Mouse (Mus musculus): ENCODE results near the gene Il15ra. TPM values are rescaled to one million over a fixed set of nuclear protein-coding genes. Genes with fewer than 3 reads are reported as not detected.
"Not testable (repeated sequence)": the region's sequence is repeated elsewhere in the genome, so short reads cannot be mapped to it uniquely, and the experiment has no call there.

Gene Il15ra
- polyA plus RNA-seq, 1 experiment from 2014 or later = 0.64 TPM

DNA sequence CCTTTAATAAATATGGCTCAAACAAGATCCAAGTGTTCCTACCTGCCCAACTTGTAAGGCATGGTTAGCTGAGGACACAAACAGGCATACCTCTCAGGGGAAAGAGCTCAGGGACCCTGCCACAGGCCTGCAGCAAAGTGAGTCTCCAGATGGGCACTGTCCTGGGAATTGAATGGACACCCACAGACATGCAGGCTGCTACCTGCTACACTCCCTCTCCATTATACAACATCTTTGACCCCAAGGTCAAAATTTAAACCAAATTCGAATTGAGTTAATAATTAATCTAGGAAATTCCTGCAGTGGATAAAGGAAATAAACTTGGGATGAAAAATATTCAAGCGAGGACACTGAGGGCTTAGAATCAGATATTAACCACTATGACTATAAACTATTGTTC lies 9.2 kb upstream of the Il15ra start:
- Histone ChIP-seq H3K27me3 (ENCODE audit: control insufficient read depth, insufficient read depth, low read length) (no peaks in the 10 kb centered on the region), H3K4me1 (ENCODE audit: control insufficient read depth, insufficient read depth, low read length) (no peaks in the 10 kb centered on the region), H3K36me3 (ENCODE audit: control insufficient read depth, insufficient read depth, low read length) (no peaks in the 10 kb centered on the region), H3K4me2 (ENCODE audit: low read length) (no peak overlapping the region), H3K27ac (replicated peaks; ENCODE audit: low read depth, low read length) (no peak overlapping the region), H3K4me3 (replicated peaks; ENCODE audit: low read depth, low read length) (no peak overlapping the region), H3K9me3 (ENCODE audit: control insufficient read depth, low read length) (no peaks in the 10 kb centered on the region), H3K9ac (replicated peaks; ENCODE audit: low read length) (no peak overlapping the region)
- DNase-seq (no peak), ATAC-seq (ENCODE audit: low FRiP score, low TSS enrichment) (no peak)
- 70% methylated on average over 2 of the region's 2 CpGs for WGBS

DNA sequence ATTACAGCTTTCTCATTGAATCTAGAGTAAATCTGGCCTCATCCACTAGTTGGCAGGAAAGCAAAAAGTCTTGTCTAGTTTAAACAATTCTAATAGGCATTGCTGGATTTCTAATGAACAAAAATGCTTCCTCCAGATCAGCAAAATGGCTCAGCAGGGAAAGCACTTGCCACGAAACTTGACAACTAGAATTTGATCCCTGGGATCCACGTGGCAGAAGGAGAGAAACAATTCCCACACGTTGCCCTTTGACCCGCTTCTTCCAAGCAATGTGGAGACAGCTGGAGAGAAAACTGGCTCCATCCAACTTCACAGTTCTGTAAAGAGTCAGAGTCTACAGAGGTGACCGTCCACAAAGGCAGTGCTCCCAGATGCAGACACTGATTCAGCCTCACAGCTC lies 6.1 kb upstream of the Il15ra start:
- DNase-seq = no peak
- no peak overlapping the region for H3K27ac ChIP-seq (replicated peaks; ENCODE audit: low read depth, low read length)
- H3K36me3 ChIP-seq (ENCODE audit: control insufficient read depth, insufficient read depth, low read length) = no peaks in the 10 kb centered on the region
- no peaks in the 10 kb centered on the region for H3K4me1 ChIP-seq (ENCODE audit: control insufficient read depth, insufficient read depth, low read length)
- no peaks in the 10 kb centered on the region for H3K9me3 ChIP-seq (ENCODE audit: control insufficient read depth, low read length)
- 65% methylated on average over 5 of the region's 5 CpGs for WGBS
- H3K4me3 ChIP-seq (replicated peaks; ENCODE audit: low read depth, low read length) = no peak overlapping the region
- no peaks in the 10 kb centered on the region for H3K27me3 ChIP-seq (ENCODE audit: control insufficient read depth, insufficient read depth, low read length)
- no peak for ATAC-seq (ENCODE audit: low FRiP score, low TSS enrichment)
- no peak overlapping the region for H3K9ac ChIP-seq (replicated peaks; ENCODE audit: low read length)
- no peak overlapping the region for H3K4me2 ChIP-seq (ENCODE audit: low read length)

DNA sequence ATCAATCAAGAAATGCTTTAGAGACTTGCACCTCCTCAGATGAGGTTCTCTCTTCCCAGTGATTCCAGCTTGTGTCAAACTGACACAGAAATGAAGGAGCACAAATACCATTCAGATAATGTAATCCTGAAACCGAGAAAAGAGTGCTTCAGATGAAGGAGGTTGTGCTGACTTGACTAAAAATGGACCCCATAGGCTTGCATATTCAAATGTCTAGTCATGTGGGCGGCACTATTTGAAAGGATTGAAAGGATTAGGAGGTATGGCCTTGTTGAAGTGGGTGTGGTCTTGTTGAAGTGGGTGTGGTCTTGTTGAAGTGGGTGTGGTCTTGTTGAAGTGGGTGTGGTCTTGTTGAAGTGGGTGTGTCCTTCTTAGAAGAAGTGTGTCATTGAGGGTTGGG lies 5.2 kb upstream of the Il15ra start:
- H3K27ac ChIP-seq (replicated peaks; ENCODE audit: low read depth, low read length) = no peak overlapping the region
- H3K27me3 ChIP-seq (ENCODE audit: control insufficient read depth, insufficient read depth, low read length) = no peaks in the 10 kb centered on the region; the same call in 1 of the 2 replicates
- no peaks in the 10 kb centered on the region for H3K36me3 ChIP-seq (ENCODE audit: control insufficient read depth, insufficient read depth, low read length)
- H3K4me3 ChIP-seq (replicated peaks; ENCODE audit: low read depth, low read length) = no peak overlapping the region
- H3K4me2 ChIP-seq (ENCODE audit: low read length) = no peak overlapping the region
- DNase-seq = no peak
- H3K9me3 ChIP-seq (ENCODE audit: control insufficient read depth, low read length) = no peaks in the 10 kb centered on the region
- peak; percentile 20; the same call in 1 of the 2 replicates for ATAC-seq (ENCODE audit: low FRiP score, low TSS enrichment)
- H3K4me1 ChIP-seq (ENCODE audit: control insufficient read depth, insufficient read depth, low read length) = no peaks in the 10 kb centered on the region
- WGBS = 88% methylated on average over 2 of the region's 2 CpGs
- no peak overlapping the region for H3K9ac ChIP-seq (replicated peaks; ENCODE audit: low read length)

DNA sequence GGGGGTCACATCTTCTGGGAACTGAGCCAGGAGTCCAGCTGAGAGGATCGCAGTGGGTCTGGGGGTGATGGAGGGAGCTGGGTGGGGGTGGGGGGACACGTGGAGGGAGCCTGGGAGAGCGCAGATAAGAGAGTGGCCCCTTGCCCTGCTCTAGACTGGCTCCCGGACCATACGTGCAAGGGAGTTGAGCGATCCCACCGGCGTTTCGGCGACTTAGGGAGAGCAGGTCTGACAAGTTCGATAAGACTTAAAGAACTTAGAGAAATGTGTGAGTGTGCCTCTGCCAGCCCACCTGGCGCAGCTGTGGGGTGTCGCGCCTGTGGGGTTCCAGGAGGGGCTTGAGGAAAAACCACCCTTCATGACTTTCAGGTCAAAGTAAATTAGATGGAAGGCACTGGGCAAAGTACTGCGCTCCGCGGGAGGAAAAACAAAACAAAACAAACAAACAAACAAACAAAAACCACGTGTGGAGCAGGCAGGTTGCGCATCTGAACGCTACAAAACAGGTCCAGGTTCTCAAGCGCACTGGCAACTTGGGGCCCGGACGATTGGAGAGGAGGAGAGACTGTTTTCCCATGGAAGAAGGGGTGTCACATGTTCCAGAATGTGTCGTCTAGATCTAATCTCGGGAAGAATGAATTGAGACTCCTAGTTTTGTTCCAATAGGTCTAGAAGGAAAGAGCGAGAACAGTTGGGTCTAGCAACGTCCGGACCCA lies 1.1 kb downstream of the Il15ra start:
- peaks cover 16% of the 10 kb centered on the region for H3K27me3 ChIP-seq (ENCODE audit: control insufficient read depth, insufficient read depth, low read length)
- no peaks in the 10 kb centered on the region for H3K9me3 ChIP-seq (ENCODE audit: control insufficient read depth, low read length)
- WGBS = 4% methylated on average over 28 of the region's 28 CpGs
- no peaks in the 10 kb centered on the region for H3K36me3 ChIP-seq (ENCODE audit: control insufficient read depth, insufficient read depth, low read length)
- H3K9ac ChIP-seq (replicated peaks; ENCODE audit: low read length) = peak overlapping the region; percentile 57
- ATAC-seq (ENCODE audit: low FRiP score, low TSS enrichment) = 0 out of 2 replicates have a peak, but pooled peaks have one; percentile 21
- peak overlapping the region; percentile 100 for H3K4me2 ChIP-seq (ENCODE audit: low read length)
- DNase-seq = peak; percentile 28
- peak overlapping the region; percentile 54 for H3K4me3 ChIP-seq (replicated peaks; ENCODE audit: low read depth, low read length)
- no peak overlapping the region for H3K27ac ChIP-seq (replicated peaks; ENCODE audit: low read depth, low read length)
- peaks cover 12% of the 10 kb centered on the region for H3K4me1 ChIP-seq (ENCODE audit: control insufficient read depth, insufficient read depth, low read length)

DNA sequence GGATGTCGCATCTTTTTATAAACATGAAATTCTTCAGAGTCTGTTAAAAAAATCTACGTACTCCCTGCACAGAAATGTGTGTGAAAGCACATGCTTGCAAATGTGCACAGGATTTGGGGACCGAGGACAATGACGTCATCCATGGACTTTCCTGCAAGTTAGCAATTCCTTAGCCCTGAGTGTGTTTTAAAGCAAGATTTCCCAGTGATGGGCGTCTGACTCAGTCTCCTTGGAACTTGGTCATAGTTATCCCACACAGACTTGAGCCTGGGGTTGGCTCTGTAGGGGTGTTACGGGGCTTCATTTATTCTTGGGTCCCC lies 1.6 kb downstream of the Il15ra start:
- Histone ChIP-seq H3K4me3 (replicated peaks; ENCODE audit: low read depth, low read length) (peak overlapping the region; percentile 54; the same call in 1 of the 2 replicates), H3K36me3 (ENCODE audit: control insufficient read depth, insufficient read depth, low read length) (no peaks in the 10 kb centered on the region), H3K27ac (replicated peaks; ENCODE audit: low read depth, low read length) (no peak overlapping the region), H3K4me1 (ENCODE audit: control insufficient read depth, insufficient read depth, low read length) (peaks cover 12% of the 10 kb centered on the region), H3K9me3 (ENCODE audit: control insufficient read depth, low read length) (no peaks in the 10 kb centered on the region), H3K4me2 (ENCODE audit: low read length) (peak overlapping the region; percentile 100), H3K27me3 (ENCODE audit: control insufficient read depth, insufficient read depth, low read length) (peaks cover 16% of the 10 kb centered on the region), H3K9ac (replicated peaks; ENCODE audit: low read length) (no peak overlapping the region)
- WGBS = 33% methylated on average over 6 of the region's 6 CpGs
- ATAC-seq (ENCODE audit: low FRiP score, low TSS enrichment) (no peak), DNase-seq (no peak)

DNA sequence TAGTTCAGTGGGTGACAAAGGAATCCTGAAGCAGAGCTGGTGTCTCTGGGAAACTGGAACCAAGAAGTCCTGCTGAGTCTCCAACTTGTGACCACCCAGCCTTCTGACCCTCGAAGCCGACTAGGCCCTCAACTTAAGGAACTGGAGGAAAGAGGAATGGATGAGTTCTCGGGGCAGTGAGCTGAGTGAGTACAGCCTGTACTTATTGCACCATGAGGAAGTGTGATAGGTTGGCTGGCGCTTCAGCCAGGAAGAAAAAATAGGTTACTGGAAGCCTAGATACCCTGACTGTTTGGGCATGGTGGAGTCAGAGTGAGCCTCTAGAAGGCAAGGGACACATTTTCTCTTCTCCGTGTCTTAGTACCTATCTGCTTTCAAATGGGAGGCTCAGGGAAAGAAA lies 3.4 kb downstream of the Il15ra start:
- no peak overlapping the region for H3K27ac ChIP-seq (replicated peaks; ENCODE audit: low read depth, low read length)
- no peak overlapping the region for H3K4me3 ChIP-seq (replicated peaks; ENCODE audit: low read depth, low read length)
- ATAC-seq (ENCODE audit: low FRiP score, low TSS enrichment) (no peak), DNase-seq (no peak)
- H3K36me3 ChIP-seq (ENCODE audit: control insufficient read depth, insufficient read depth, low read length) = no peaks in the 10 kb centered on the region
- H3K9me3 ChIP-seq (ENCODE audit: control insufficient read depth, low read length) = no peaks in the 10 kb centered on the region
- peaks cover 12% of the 10 kb centered on the region for H3K4me1 ChIP-seq (ENCODE audit: control insufficient read depth, insufficient read depth, low read length)
- no peak overlapping the region for H3K9ac ChIP-seq (replicated peaks; ENCODE audit: low read length)
- H3K4me2 ChIP-seq (ENCODE audit: low read length) = no peak overlapping the region
- H3K27me3 ChIP-seq (ENCODE audit: control insufficient read depth, insufficient read depth, low read length) = peaks cover 16% of the 10 kb centered on the region
- 90% methylated on average over 5 of the region's 5 CpGs for WGBS

DNA sequence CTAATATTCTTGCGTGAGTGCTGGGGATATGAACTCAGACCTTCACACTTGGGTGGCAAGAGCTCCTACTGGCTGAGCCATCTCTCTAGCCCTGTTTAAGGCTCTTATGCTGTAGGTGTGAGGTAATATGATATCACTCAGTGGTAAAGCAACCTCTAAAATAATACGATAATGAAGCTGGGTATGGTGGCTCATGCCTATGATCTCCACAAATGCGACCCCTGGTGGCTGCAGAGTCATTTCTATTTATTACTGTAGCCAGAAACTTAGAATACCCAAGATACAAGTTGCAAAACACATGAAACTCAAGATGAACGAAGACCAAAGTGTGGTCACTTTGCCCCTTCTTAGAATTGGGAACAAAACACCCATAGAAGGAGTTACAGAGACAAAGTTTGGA lies 5.0 kb downstream of the Il15ra start:
- not testable (repeated sequence) for H3K27ac ChIP-seq (replicated peaks; ENCODE audit: low read depth, low read length); H3K36me3 ChIP-seq (ENCODE audit: control insufficient read depth, insufficient read depth, low read length); H3K4me2 ChIP-seq (ENCODE audit: low read length); ATAC-seq (ENCODE audit: low FRiP score, low TSS enrichment); H3K4me3 ChIP-seq (replicated peaks; ENCODE audit: low read depth, low read length); H3K9ac ChIP-seq (replicated peaks; ENCODE audit: low read length); H3K9me3 ChIP-seq (ENCODE audit: control insufficient read depth, low read length)
- peak; percentile 66 for DNase-seq
- H3K27me3 ChIP-seq (ENCODE audit: control insufficient read depth, insufficient read depth, low read length) = peaks cover 16% of the 10 kb centered on the region
- 60% methylated on average over 4 of the region's 4 CpGs for WGBS
- H3K4me1 ChIP-seq (ENCODE audit: control insufficient read depth, insufficient read depth, low read length) = peaks cover 12% of the 10 kb centered on the region

DNA sequence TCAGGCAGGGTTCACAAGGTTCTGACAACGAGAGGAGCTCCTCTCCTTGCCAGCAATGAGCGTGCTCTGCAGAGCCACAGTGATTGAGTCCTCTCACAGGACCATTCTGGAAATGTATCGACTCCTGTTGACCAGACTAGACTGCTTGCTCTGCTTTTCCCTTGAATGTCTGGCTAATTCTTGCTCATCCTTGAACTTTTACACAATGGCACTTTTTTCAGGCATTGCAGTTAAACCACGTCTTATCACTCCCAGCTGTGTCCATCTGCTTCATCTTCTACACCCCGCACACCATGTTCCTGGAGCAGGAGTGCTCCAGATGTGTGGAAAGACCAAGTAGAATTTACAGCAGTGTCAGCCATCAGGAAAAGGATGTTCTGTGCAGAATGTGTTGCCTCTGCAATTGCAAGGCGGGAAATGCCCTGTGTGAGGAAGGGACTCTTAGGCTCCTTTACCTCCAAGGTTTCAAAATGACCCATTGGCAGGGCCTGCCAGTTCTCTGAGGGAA lies 7.4 kb downstream of the Il15ra start:
- WGBS = 89% methylated on average over 6 of the region's 6 CpGs
- Histone ChIP-seq H3K4me3 (replicated peaks; ENCODE audit: low read depth, low read length) (no peak overlapping the region), H3K9me3 (ENCODE audit: control insufficient read depth, low read length) (no peaks in the 10 kb centered on the region), H3K27ac (replicated peaks; ENCODE audit: low read depth, low read length) (no peak overlapping the region), H3K9ac (replicated peaks; ENCODE audit: low read length) (no peak overlapping the region), H3K4me2 (ENCODE audit: low read length) (no peak overlapping the region), H3K4me1 (ENCODE audit: control insufficient read depth, insufficient read depth, low read length) (no peaks in the 10 kb centered on the region), H3K36me3 (ENCODE audit: control insufficient read depth, insufficient read depth, low read length) (no peaks in the 10 kb centered on the region), H3K27me3 (ENCODE audit: control insufficient read depth, insufficient read depth, low read length) (no peaks in the 10 kb centered on the region)
- ATAC-seq (ENCODE audit: low FRiP score, low TSS enrichment) (no peak), DNase-seq (no peak)

DNA sequence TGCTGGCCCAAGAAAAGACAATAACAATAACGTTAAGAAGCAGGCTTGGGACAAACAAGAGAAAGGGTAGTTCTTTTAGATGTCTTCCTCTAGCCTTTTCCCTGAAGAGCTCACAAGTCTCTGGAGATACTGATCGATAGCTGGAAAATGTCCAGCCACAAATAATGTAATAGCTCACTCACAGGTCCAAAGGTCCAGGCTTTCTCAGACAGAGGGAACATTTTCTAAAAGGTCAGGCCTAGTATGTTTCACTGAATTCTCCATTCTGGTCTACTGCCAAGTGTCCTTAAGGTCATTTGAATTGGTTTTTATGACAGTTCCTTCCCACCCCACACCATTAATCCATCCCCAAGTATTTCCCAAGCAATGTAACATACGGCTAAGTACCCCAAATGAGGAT lies 7.9 kb downstream of the Il15ra start:
- WGBS = 77% methylated on average over 3 of the region's 3 CpGs
- no peak overlapping the region for H3K4me2 ChIP-seq (ENCODE audit: low read length)
- no peaks in the 10 kb centered on the region for H3K4me1 ChIP-seq (ENCODE audit: control insufficient read depth, insufficient read depth, low read length)
- no peaks in the 10 kb centered on the region for H3K36me3 ChIP-seq (ENCODE audit: control insufficient read depth, insufficient read depth, low read length)
- DNase-seq (no peak), ATAC-seq (ENCODE audit: low FRiP score, low TSS enrichment) (no peak)
- H3K9ac ChIP-seq (replicated peaks; ENCODE audit: low read length) = no peak overlapping the region
- no peaks in the 10 kb centered on the region for H3K27me3 ChIP-seq (ENCODE audit: control insufficient read depth, insufficient read depth, low read length)
- no peak overlapping the region for H3K4me3 ChIP-seq (replicated peaks; ENCODE audit: low read depth, low read length)
- no peaks in the 10 kb centered on the region for H3K9me3 ChIP-seq (ENCODE audit: control insufficient read depth, low read length)
- H3K27ac ChIP-seq (replicated peaks; ENCODE audit: low read depth, low read length) = no peak overlapping the region
